Mouse (Mus musculus): ENCODE measurements around the gene Pts.

DNA sequence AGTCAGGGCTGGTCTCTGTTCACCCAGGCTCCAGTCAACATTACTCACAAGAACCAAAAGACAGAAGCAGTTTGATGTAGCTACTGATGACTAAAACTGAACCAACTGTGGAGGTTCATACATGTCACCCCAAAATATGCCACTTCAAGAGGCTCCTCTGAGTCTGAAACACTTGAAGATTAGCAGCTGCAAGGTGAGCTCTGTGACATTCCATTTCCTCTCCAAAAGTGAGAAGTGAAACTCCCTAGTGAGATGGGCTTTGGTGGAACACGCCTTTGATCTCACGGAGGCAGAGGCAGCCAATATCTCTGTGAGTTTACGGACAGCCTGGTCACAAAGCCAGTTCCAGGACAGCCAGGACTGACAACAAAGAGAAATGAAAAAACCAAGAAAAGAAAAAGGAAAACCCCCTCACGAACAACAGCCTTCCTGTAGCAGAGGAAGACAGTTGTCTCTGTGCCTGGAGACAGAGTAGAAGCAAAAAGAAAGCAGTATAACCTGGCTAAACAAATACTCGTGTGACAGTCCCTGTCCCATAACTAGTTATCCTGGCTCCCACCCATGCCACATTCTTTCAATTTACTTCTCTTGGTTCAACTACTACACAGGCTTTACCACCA is 19.4 kb upstream of the Pts start:
- no peak for TF ChIP-seq CTCF (IDR thresholded peaks at IDR 0.05; ENCODE audit: low read depth)
- no peak for TF ChIP-seq EP300 (IDR thresholded peaks at IDR 0.05; ENCODE audit: low read depth)

All from liver, postnatal 0 days (tissue).